Mouse (Mus musculus) erythroblast, adult 5-6 weeks (primary cell): ENCODE results near the gene Lgalsl. TPM values are rescaled to one million over a fixed set of nuclear protein-coding genes. Genes with fewer than 3 reads are reported as not detected.

Experiments used
- ATAC-seq: replicated peaks from 2 replicates; pipeline ENCODE4 v1.8.0; 2016; ENCODE audit warnings: moderate number of reproducible peaks, mild to moderate bottlenecking, moderate TSS enrichment, inconsistent platforms; ENCODE audit not compliant: poor library complexity, low FRiP score, severe bottlenecking
- total RNA-seq, 2 experiments: library from RNA; stranded (forward) in 1 of 2; stranded (reverse) in 1 of 2; fragments of 150-400 nt in 1 of 2; fragments of 200-764, 138-1000 nt in 1 of 2; gene quantifications; 2 replicates each; pipeline versions ENCODE4 v1.2.3 to v1.2.4; 2015 to 2017; ENCODE audit warnings: low replicate concordance in 2 of 2

The Lgalsl gene
- 4.8 and 5.6 TPM in 2 replicates for total RNA-seq (2015; ENCODE audit: low replicate concordance)
- total RNA-seq (2017; ENCODE audit: low replicate concordance): 1.0 and 1.7 TPM in 2 replicates

- ATAC-seq: peak; percentile 78
Measured at GRCm38 (mm10) chr11:20830686-20831505, at the start of gene Lgalsl. Lgalsl (minus strand) TSS chr11:20831056.

- no peak for ATAC-seq
Measured at GRCm38 (mm10) chr11:20878644-20879043, 47.8 kb upstream of the Lgalsl start.

- ATAC-seq: no peak
Measured at GRCm38 (mm10) chr11:20877578-20878096, 46.8 kb upstream of the Lgalsl start.

- no peak for ATAC-seq
Measured at GRCm38 (mm10) chr11:20873386-20873785, 42.5 kb upstream of the Lgalsl start.

- no peak for ATAC-seq
Measured at GRCm38 (mm10) chr11:20872911-20873310, 42.1 kb upstream of the Lgalsl start.

- no peak for ATAC-seq
Measured at GRCm38 (mm10) chr11:20872444-20872843, 41.6 kb upstream of the Lgalsl start.

- no peak for ATAC-seq
Measured at GRCm38 (mm10) chr11:20869927-20870326, 39.1 kb upstream of the Lgalsl start.

GRCm38 (mm10) chr11:20865450-20865849, 34.6 kb upstream of the Lgalsl start:
- no peak for ATAC-seq

GRCm38 (mm10) chr11:20864647-20865046, 33.8 kb upstream of the Lgalsl start:
- ATAC-seq: no peak

- ATAC-seq: no peak
Measured at GRCm38 (mm10) chr11:20862101-20862500, 31.2 kb upstream of the Lgalsl start.

- ATAC-seq: no peak
Measured at GRCm38 (mm10) chr11:20860351-20860750, 29.5 kb upstream of the Lgalsl start.

- no peak for ATAC-seq
Measured at GRCm38 (mm10) chr11:20859858-20860257, 29.0 kb upstream of the Lgalsl start.

- ATAC-seq: no peak
Measured at GRCm38 (mm10) chr11:20858921-20859668, 28.2 kb upstream of the Lgalsl start.

GRCm38 (mm10) chr11:20857921-20858320, 27.1 kb upstream of the Lgalsl start:
- ATAC-seq: no peak

- no peak for ATAC-seq
Measured at GRCm38 (mm10) chr11:20854032-20854741, 23.3 kb upstream of the Lgalsl start.

- ATAC-seq: no peak
Measured at GRCm38 (mm10) chr11:20850196-20850595, 19.3 kb upstream of the Lgalsl start.

GRCm38 (mm10) chr11:20849403-20849802, 18.5 kb upstream of the Lgalsl start:
- no peak for ATAC-seq

GRCm38 (mm10) chr11:20837366-20837765, 6.5 kb upstream of the Lgalsl start:
- no peak for ATAC-seq

GRCm38 (mm10) chr11:20831600-20832137, 813 bp upstream of the Lgalsl start:
- ATAC-seq: no peak
